Mouse (Mus musculus) myocyte (in vitro differentiated cells): ENCODE results near the gene Nkap.

Experiments used
- MYOD1 ChIP-seq, 3 experiments: IDR thresholded peaks; one replicate each; pipeline ENCODE4 v1.6.1; 2011; ENCODE audit warnings: control low read depth in 2 of 3, low read depth in 2 of 3, mild to moderate bottlenecking in 2 of 3, moderate library complexity in 1 of 3; ENCODE audit not compliant: insufficient read length in 2 of 3, control insufficient read depth in 1 of 3
- POLR2A ChIP-seq: IDR thresholded peaks from one replicate; pipeline ENCODE4 v1.6.1; 2011; ENCODE audit warnings: low read depth, mild to moderate bottlenecking, control low read depth, moderate library complexity; ENCODE audit not compliant: insufficient read length
- POLR2AphosphoS2 ChIP-seq: IDR thresholded peaks from one replicate; pipeline ENCODE4 v1.6.1; 2011; ENCODE audit warnings: low read depth, control low read depth; ENCODE audit not compliant: insufficient read length
- REST ChIP-seq: IDR thresholded peaks from one replicate; pipeline ENCODE4 v1.6.1; 2011; ENCODE audit warnings: mild to moderate bottlenecking, control low read depth, moderate library complexity; ENCODE audit not compliant: insufficient read depth, insufficient read length
- SRF ChIP-seq: IDR thresholded peaks from one replicate; pipeline ENCODE4 v1.6.1; 2011; ENCODE audit warnings: low read depth; ENCODE audit not compliant: control insufficient read depth, insufficient read length
- TCF3 ChIP-seq: IDR thresholded peaks from one replicate; pipeline ENCODE4 v1.6.1; 2011; ENCODE audit warnings: low read depth, control low read depth; ENCODE audit not compliant: insufficient read length
- USF1 ChIP-seq: IDR thresholded peaks from one replicate; pipeline ENCODE4 v1.6.1; 2011; ENCODE audit warnings: low read depth, mild to moderate bottlenecking, control low read depth, moderate library complexity

- TF ChIP-seq POLR2A (no peak), MYOD1 (IDR thresholded peaks at IDR 0.05; ENCODE audit: control insufficient read depth in 1 of 3, insufficient read length in 2 of 3, low read depth in 2 of 3) (no peak), POLR2AphosphoS2 (no peak), REST (no peak), USF1 (no peak), SRF (no peak), TCF3 (no peak)
Observed at GRCm38 (mm10) chrX:37103826-37104225, 22.8 kb upstream of the Nkap start.
